Mouse (Mus musculus) spleen, adult 18-20 months (tissue): Measurements from ENCODE around the gene Tanc1.

Source experiments
- DNase-seq, 2 experiments: peaks; one replicate each; pipeline ENCODE4 v3.0.0; 2022; ENCODE audit warnings: mixed read lengths in 2 of 2

Gene Tanc1

GRCm38 (mm10) chr2:59685606-59685950 is 73.7 kb downstream of the Tanc1 start:
- DNase-seq, result no peak

GRCm38 (mm10) chr2:59688261-59689104 is 76.6 kb downstream of the Tanc1 start:
- DNase-seq, result no peak

GRCm38 (mm10) chr2:59691112-59691511 is 79.3 kb downstream of the Tanc1 start:
- DNase-seq, result no peak

- DNase-seq, result no peak
Measured at GRCm38 (mm10) chr2:59693473-59693872, 81.6 kb downstream of the Tanc1 start.

GRCm38 (mm10) chr2:59697123-59697522 is 85.3 kb downstream of the Tanc1 start:
- no peak for DNase-seq

DNA sequence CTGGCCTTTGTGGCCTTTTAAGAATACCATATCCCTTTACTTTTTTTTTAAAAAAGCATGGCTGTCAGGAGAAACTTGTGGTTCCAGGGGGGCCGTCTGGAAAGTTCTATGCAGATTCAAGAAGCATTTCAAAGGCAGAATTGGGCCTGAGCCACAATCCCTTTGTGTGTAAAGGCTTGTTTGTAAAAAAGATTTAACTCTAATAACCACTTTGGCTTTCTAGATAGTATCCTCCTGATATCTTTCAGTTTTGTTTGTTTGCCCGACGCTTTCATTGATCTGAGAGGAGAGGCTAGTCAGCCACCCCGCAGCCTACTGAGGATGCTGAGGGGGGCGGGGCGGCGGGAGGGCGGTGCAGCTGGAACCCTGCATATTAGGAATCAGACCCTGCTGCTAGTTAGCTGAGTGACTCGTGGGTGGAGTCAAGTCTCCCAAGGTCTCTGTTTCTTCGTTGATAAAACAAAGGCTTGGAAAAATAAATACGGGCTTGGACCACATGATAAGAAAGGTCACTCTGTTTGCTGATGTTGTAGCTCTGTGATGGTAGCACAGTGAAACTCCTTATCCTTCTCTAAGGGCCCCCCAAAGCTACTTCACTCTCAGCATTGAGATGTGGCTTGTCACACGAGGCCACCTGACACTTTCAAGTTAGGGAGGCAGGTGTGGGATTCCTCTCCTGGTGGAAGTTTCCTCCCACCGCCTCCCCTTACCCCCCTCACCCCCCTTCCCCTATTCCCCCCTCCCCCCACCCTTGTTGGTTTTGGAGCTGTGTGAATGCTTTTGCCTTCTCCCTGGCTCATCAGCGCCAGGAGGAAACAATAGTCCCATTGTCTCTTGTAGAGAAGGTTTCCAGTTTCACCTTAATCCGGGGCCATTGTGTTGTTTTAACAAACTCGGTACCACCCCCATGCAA is 86.1 kb downstream of the Tanc1 start:
- no peak for DNase-seq

DNA sequence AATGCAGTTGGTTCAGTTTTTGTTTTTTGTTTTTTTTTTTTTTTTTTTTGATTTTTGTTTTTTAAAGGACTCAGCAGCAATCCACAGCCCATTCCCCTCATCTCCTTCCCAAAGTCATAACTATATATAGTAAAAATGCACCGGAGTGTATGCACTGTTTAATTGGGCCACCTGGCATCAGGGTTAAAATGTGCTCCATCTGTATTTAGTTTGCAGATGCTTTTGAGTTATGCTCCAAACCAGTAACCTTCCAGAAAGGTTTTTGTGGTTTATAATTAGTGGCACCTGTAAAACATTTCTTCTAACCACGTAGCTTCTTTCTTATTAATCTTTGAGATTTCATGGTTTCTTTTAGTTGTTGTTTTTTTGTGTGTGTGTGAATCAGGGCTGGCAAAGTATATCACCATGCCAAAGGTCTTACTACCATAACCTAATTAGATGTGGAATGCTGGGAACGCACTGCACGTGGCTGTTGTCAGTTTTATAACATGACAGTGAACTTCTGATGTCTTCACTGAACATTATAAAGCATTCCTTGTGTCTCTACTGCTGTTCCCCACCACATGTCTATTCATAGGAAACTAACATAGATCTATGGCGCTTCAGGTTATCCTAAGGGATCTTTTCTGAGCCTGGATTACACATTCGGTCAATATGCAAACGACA is 86.9 kb downstream of the Tanc1 start:
- DNase-seq, result no peak

DNA sequence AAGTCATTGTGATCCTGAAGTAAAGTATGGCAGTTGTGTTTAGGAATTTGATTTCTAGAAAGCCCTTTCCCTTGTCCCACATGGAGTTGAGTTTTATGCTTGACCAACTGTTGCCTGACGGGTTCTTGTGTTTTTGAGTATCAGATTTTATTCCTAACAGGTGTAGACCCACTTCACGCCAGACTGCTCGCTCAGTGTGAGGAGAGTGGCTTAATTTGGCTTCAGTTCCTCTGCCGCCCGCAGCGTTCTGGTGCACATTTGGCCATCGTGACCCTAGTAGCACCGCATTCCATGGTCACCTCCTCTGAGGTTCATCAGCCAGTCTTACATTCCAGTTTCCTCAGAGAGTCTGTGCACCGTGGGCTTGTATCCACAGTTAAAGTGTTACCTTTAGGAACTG is 88.1 kb downstream of the Tanc1 start:
- DNase-seq, result no peak

- DNase-seq, result no peak
Measured at GRCm38 (mm10) chr2:59705221-59705620, 93.4 kb downstream of the Tanc1 start.

GRCm38 (mm10) chr2:59706806-59707205 is 95.0 kb downstream of the Tanc1 start:
- no peak for DNase-seq

DNA sequence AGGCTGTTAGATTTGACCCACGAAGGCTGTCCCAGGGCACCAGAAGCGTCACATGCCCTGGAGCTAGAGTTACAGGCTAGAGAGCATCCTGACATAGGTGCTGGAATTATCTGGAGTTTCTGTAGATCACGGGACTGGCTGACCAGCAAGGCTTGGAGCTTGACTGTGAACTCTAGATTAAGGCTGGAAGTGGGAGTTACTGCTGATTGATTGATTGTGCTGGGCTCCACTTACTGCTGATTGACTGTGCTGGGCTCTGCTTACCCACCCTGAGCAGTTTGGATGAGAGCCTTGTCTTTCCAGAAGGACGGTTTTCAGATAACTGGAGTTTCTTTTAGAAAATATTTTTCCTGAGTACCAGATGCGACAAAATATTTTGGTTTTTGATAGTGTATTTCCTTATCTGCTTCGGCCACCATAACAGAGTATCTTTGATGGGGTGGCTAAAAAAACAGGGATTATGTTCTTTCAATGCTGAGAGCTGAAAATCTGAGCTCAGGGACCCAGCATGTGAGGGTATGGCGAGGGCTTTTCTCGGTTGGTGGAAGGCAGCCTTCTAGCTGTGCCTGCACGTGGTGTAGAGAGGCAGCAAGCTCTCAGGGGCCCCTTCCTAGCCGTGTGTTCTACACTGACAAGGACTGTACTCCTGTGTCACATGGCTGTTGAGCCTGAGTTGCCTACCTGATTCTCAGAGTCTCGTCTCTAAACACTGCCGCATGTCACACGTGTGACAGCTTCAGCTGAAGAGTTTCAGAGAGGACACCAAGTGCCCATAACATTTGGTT is 96.3 kb downstream of the Tanc1 start:
- DNase-seq, result no peak

- no peak for DNase-seq
Measured at GRCm38 (mm10) chr2:59710771-59711170, 98.9 kb downstream of the Tanc1 start.

- no peak for DNase-seq
Measured at GRCm38 (mm10) chr2:59711992-59712391, 100.2 kb downstream of the Tanc1 start.

- no peak for DNase-seq
Measured at GRCm38 (mm10) chr2:59712484-59712883, 100.6 kb downstream of the Tanc1 start.

GRCm38 (mm10) chr2:59713626-59714556 is 102.0 kb downstream of the Tanc1 start:
- no peak for DNase-seq

DNA sequence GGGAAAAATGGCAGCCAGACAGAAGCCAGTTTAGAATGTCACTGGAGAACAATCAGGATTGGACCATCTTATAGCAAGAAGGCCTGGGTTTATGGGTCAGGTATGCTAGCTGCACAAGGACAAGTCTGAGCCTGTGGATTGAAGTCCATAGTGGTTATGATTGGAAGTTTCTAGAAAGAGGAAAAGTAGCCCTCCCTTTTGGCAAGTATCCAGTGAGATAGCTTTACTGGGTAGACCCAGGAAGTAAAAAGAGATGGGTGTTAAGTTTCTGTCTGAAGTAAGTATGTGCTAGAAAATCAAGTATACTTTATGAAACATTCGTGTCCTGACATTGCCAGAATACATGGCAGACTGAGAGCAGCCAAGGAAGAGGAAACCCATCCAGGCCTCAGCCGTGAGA is 103.2 kb downstream of the Tanc1 start:
- no peak for DNase-seq

- DNase-seq, result no peak
Measured at GRCm38 (mm10) chr2:59716461-59716860, 104.6 kb downstream of the Tanc1 start.

DNA sequence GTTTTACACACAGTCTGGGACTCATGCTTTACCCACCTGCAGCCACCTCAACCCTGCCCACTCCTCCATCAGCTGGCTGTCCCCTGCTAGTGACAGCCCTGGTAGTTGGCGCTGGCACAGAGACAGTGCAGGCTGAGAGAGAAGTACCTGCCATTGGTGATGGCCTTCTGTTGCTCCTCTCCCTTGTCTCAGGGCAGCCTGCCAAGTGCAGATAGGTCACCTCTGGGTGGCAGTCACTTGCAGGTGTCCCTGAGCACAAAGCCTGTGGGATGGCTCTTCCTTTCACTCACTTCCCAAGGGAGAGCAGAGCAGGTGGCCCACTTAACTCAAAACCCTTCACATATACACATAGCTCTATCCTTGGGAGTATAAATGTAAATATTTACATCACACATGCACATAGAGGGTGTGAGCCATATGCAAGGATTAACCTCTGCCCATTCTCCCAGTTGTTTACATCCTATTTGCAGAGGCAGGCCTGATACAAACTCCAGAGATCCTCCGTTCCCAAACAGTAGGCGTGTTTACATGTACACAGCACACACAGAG is 106.0 kb downstream of the Tanc1 start:
- no peak for DNase-seq

DNA sequence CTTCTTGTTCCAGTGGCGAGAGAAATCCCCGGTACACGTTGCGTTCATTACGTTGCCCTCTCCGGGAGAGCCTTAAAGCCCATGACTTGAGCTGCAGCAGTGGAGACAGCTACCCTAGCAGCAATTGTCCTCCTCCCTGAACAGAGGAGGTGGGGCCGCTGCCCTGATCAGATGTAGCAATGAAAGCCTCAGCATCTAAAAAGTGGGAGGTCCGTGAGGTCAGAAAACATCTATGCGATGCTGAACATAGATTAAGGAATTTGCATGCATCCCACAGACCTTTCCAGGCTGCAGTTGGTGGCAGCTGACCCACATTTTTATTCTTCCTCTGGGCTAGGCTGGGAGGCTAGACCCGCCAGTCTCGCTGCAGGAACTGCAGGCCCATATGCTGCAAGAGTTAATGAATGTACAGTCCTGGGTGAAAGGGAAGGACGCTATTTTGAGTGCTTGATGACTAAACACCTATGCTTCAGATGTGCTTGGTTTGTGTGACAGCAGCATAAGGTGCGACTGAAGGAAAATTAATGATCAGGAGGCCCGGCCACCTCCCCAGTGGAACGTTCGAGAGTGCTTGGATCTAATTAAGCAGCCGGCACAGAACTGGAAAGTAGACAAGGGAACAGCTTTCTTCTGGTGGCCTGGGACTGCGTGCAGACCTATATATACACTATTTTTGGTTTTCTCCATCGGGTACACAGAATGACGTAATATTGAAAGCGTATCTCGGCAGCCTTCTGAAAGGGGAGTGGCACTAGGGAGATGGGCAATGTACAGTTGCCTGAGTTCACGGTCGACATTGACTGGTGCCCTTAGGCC is 107.0 kb downstream of the Tanc1 start:
- no peak for DNase-seq

- no peak for DNase-seq
Measured at GRCm38 (mm10) chr2:59719831-59720230, 108.0 kb downstream of the Tanc1 start.
